Mouse (Mus musculus): ENCODE results near the gene Slc3a1. TPM values are rescaled to one million over a fixed set of nuclear protein-coding genes. Genes with fewer than 3 reads are reported as not detected.

The Slc3a1 gene
- polyA plus RNA-seq, 2 experiments from 2014 or later = 0.79 to 0.94 TPM

GRCm38 (mm10) chr17:85038311-85038710 lies 10.1 kb downstream of the Slc3a1 start:
- no peak for ATAC-seq

- ATAC-seq = no peak
Measured at GRCm38 (mm10) chr17:85038761-85039160, 10.6 kb downstream of the Slc3a1 start.

GRCm38 (mm10) chr17:85040913-85041312 lies 12.7 kb downstream of the Slc3a1 start:
- no peak for ATAC-seq

GRCm38 (mm10) chr17:85042419-85042818 lies 14.2 kb downstream of the Slc3a1 start:
- ATAC-seq = no peak

- ATAC-seq = no peak
Measured at GRCm38 (mm10) chr17:85043404-85043816, 15.2 kb downstream of the Slc3a1 start.

GRCm38 (mm10) chr17:85044466-85044865 lies 16.3 kb downstream of the Slc3a1 start:
- ATAC-seq = no peak

- no peak for ATAC-seq
Measured at GRCm38 (mm10) chr17:85045160-85045559, 17.0 kb downstream of the Slc3a1 start.

GRCm38 (mm10) chr17:85048379-85048778 lies 20.2 kb downstream of the Slc3a1 start:
- ATAC-seq = no peak

GRCm38 (mm10) chr17:85058276-85058675 lies 30.1 kb downstream of the Slc3a1 start:
- no peak for ATAC-seq

- ATAC-seq = no peak
Measured at GRCm38 (mm10) chr17:85059136-85059535, 31.0 kb downstream of the Slc3a1 start.

- ATAC-seq = no peak
Measured at GRCm38 (mm10) chr17:85063560-85063959, 35.4 kb downstream of the Slc3a1 start.

- ATAC-seq = no peak
Measured at GRCm38 (mm10) chr17:85067331-85067730, 39.2 kb downstream of the Slc3a1 start.

GRCm38 (mm10) chr17:85070658-85071057 lies 42.5 kb downstream of the Slc3a1 start:
- no peak for ATAC-seq

GRCm38 (mm10) chr17:85071088-85071775 lies 43.1 kb downstream of the Slc3a1 start:
- no peak for ATAC-seq

- ATAC-seq = no peak
Measured at GRCm38 (mm10) chr17:85072383-85072782, 44.2 kb downstream of the Slc3a1 start.

- ATAC-seq = no peak
Measured at GRCm38 (mm10) chr17:85073214-85073613, 45.0 kb downstream of the Slc3a1 start.

- no peak for ATAC-seq
Measured at GRCm38 (mm10) chr17:85074083-85074482, 45.9 kb downstream of the Slc3a1 start.

GRCm38 (mm10) chr17:85079276-85079675 lies 51.1 kb downstream of the Slc3a1 start:
- no peak for ATAC-seq

GRCm38 (mm10) chr17:85080781-85081180 lies 52.6 kb downstream of the Slc3a1 start:
- ATAC-seq = no peak

- ATAC-seq = no peak
Measured at GRCm38 (mm10) chr17:85085335-85085734, 57.2 kb downstream of the Slc3a1 start.

- ATAC-seq = no peak
Measured at GRCm38 (mm10) chr17:85086501-85086900, 58.3 kb downstream of the Slc3a1 start.

GRCm38 (mm10) chr17:85087591-85087990 lies 59.4 kb downstream of the Slc3a1 start:
- no peak for ATAC-seq

- no peak for ATAC-seq
Measured at GRCm38 (mm10) chr17:85088401-85088800, 60.2 kb downstream of the Slc3a1 start.

- ATAC-seq = no peak
Measured at GRCm38 (mm10) chr17:85089011-85089410, 60.8 kb downstream of the Slc3a1 start.

GRCm38 (mm10) chr17:85089621-85090020 lies 61.4 kb downstream of the Slc3a1 start:
- no peak for ATAC-seq
